Mouse (Mus musculus) CD4-positive helper T cell, adult 2 months (primary cell): Measurements from ENCODE around the gene Mpzl1.

Experiments
- DNase-seq: peaks from one replicate; pipeline ENCODE4 v3.0.0-alpha.2; 2012; ENCODE audit warnings: low read depth, missing footprints, low spot score

The Mpzl1 gene

DNA sequence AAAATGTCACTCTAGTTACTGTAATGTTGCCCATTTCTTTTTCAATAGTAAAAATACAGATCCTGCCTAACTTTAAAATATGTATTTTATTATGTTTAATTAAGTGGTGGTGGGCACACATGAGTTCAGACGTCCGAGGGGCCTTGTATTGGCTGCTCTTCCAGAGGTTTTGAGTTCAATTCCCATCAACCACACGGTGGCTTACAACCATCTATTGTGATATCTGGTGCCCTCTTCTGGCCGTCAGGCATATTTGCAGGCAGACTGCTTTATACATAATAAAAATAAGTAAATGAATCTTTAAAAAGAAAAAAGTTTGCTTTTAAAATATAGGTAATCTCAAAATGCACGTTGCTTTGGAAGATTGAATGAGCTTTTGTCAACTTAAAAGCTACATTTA is 55.0 kb downstream of the Mpzl1 start:
- DNase-seq: peak; percentile 29

DNA sequence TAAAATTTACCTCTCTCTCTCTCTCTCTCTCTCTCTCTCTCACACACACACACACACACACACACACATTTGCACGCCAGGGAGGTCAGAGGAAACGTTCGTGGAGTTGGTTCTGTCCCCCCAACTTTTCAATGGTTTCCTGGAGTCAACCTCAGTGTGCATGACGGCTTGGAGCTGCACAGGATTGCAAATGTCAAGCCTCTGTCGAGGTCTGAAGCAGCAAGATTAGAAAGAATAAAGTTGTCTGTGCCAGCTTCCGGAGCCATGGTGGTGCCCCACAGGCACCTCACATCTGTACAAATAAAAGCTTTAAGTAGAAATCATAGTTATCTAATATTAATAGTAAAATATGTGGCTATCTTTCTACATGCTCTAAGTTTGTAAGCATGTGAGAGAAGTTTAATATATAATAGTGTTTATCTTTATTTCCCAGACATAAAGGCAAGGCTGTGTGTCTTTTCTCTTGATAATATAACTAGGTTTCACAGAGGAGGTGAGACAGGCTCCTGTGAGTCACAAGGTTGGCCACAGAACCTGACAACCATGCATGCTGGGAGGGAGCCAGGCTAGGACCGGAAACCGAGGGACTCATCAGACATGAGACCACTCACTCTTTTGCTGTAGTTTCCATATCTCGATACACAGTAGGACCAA is 57.8 kb downstream of the Mpzl1 start:
- DNase-seq: no peak

DNA sequence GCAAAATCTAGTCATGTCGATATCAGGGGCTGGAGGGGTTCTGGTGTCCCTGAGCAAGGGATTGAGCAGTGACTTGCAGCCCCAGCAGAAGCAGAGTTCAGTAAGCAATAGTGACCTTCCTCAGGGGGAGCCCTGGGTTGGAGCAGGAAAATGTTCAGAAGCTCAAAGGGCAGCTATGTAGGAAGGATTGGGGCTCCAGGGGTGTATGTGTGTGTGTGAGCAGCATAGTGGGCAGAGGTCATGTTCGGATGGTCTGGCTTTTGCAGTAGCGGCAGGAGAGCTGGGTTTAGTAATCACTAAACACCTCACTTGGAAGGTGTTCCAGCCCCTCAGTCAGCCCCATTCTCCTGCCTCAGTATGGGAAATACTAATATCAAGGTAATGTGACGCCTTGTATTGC is 58.3 kb downstream of the Mpzl1 start:
- DNase-seq: no peak

DNA sequence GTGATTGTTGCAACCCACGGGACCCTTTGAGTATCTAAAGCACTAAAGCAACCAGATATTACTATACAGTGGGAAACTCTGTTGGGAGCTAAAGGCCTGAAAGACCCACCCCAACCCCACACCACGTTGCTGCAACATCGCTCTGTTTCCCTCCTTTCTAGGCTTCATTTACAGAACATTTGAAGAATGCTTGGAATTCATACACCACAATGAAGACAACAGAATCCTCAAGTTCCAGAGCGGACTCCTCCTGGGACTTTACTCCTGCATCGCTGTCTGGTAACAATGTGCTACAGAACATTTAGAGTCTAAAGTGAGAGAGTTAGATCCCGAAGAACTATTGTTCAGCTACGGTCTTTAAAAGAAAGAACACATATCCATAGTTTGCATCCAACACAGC is 66.9 kb downstream of the Mpzl1 start:
- DNase-seq: no peak

DNA sequence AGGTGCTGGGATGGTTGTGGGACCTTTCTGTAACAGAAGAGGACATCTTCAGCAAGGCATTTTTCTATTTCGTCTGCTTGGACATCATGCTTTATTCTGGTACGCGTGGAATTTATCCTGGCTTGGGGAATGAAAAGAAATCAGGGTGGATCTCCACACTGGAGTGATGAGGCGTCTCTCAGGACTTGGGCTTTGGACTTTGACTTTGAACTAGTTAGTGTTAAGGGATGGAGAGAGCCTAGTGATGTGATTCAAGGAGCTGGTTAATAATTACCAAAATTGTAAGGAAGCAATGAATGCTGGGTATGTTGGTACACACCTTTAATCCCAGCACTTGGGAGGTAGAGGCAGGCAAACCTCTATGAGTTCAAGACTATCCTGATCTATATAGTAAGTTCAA is 69.1 kb downstream of the Mpzl1 start:
- no peak for DNase-seq

DNA sequence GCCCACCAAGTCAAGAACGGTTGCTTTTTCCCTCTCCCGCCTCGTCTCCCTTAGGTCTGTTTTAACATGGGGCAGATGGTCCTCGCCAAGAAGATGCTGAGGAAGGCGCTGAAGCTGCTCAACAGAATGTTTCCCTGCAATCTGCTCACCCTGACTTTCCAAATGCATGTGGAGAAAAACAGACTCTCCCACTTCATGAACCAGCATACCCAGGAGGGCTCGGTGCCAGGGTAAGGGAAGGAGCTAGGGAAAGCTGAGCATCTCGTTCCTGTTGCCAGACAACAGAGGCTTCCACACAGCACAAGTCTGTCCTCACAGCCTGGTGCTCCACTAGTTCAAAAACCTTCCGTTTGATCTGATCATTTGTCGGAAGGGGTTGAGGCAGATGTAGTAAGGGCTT is 75.3 kb downstream of the Mpzl1 start:
- no peak for DNase-seq

DNA sequence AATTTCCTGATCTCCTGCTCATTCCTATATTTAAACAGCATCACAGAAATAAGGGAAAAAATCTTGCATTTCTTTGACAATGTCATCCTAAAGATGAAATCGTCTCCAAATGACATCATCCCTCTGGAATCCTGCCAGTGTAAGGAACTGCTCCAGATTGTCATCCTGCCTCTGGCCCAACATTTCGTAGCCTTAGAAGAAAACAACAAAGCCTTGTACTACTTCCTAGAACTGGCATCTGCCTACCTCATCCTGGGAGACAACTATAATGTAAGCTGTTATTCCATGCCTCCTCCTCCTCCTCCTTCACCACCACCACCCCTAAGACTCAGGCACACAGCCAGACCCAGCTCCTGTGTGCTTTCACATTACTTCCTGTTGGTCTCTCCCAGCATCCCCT is 77.6 kb downstream of the Mpzl1 start:
- no peak for DNase-seq
